Mouse (Mus musculus) fat pad, adult 2 months (tissue): ENCODE measurements around the gene Avpr1b.
"Not testable (repeated sequence)": the region's sequence is repeated elsewhere in the genome, so short reads cannot be mapped to it uniquely, and the experiment has no call there.

Experiments used
- DNase-seq: peaks from one replicate; pipeline ENCODE4 v3.0.0-alpha.2; 2011; ENCODE audit warnings: low read depth, low spot score; ENCODE audit errors: extremely low read depth

Avpr1b gene

DNA sequence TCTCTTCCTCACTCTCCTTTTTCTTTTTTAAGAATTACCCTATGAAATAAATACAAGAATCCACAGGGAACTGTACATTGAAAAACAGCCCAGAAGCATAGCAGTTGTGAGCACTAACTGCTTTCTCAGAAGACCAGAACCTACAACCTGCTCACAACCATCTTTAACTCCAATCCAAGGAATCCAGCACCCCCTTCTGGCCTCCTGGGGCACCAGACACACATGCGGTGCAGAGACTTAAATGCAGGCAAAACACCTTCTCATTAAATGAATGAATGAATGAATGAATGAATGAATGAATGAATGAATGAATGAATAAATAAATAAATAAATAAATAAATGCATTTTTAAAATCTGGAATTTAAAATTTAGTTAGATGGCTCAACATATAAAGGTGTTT is 19.5 kb downstream of the Avpr1b start:
- no peak for DNase-seq

DNA sequence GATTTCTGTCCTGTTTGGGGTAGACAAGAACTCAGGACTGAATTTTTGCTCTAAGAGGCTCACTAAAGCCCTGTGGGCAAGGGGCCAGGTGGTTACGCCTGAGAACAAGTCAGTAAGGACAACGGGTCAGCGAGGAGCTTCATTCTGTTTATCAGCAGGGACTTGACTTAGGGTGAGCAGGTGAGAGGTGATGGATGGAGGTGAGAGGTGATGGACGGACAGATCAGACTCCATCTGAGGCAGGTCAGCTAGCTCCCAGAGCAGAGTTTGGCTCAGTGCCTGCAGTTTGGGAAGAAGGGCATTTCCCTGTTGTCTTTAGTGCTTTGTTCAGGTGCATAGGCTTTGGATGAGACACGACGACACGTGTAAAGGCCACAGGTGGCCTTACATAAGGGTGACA is 20.3 kb downstream of the Avpr1b start:
- no peak for DNase-seq

DNA sequence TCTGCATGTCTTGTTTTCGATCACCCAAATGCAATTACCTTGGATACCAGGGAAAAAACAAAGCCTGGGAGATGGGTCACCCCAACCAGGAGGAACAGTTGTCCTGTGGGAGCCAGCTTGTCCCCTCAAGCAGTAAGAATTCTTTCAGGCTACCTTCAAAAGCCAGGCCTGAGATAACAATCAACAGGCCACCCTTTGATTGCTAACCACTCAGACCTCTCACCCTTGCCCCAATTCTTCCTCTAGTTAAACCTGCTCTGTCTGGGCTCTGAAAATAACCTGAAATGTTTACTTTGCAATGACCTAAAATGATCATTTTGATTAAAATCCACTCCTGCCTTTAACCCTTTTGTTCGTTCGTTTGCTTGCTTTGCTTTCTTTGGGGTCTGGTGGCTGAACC is 24.6 kb downstream of the Avpr1b start:
- DNase-seq: no peak

DNA sequence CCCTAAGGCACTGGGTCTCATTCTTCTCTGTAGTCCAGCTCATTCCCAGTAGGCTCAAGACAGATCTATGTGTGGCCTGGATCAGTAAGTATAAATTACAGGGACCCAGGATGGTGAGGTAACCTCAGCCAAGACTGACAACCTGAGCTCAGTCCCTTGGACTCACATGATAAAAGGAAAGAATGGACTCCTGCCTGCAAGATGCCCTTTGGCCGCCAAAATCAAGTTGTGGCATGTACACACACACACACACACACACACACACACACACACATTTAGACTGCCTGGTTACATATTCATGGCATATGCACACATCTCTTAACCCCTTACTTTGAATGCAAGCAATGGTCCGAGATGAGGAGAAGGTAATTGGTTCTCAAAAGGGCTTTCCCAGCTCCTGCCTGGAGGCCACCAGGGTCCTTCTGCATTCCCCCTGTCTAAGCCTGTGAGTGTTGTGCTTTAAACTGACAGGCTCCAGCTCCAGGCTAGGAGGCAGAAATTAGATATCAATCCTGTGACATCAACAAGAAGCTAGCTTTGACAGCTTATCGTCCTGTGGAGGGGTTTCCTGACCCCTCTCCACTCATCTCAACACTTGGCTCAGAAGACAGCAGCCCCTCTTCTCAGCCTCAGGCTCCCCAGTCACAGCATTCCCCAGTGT is 25.3 kb downstream of the Avpr1b start:
- no peak for DNase-seq

DNA sequence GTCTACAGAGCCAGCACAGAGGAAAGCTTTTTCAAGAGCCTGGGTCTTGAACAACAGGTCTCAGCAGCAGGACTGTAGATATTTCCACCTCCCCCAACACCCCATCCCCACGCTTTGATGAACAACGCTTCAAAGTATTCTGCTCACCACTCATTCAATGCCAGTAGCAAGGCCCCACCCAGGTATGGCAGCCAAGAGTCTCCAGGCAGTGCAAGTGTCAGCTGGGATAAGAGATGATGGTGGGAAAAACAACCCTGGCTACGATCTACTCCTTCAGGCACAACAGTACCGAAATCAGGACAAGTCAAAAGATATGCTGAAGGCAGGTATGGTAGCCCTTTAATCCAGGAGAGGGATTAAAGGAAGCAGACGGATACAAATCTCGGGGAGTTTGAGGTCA is 27.2 kb downstream of the Avpr1b start:
- no peak for DNase-seq

DNA sequence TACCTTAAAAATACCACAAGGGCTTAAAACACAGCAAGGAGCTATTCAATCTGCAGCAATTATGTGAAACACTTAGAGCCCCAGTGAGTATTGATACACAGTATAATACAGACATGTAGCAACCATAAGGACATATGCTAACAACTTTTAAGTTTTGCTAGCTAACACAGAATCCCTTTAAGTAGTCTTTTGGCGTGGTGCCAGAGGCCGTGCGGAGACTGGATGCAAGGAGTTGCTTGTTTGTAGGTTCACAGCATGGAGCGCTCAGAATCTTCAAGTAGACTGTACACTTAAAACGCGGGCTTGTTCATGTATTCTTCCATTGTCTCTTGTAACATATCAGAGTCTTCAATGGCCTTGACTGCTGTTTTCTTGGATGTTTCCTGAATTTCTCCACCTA is 33.2 kb downstream of the Avpr1b start:
- not testable (repeated sequence) for DNase-seq

DNA sequence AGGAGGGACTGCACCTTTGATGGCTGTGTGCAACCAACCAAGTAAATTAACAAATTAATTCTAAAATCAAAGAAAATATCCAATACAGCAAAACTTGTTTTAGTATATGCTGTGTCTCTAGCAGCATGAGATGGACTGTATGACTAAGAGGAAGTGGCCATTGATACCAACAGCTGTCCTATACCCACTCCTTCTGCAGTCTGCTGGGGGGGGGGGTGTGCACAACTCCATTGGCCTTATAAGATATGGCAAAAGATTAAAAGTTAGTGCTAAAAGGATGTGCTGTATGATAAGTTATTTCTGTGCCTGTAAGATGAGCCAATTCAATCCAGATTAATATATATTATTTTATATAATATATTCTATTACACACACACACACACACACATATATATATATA is 35.5 kb downstream of the Avpr1b start:
- DNase-seq: no peak

DNA sequence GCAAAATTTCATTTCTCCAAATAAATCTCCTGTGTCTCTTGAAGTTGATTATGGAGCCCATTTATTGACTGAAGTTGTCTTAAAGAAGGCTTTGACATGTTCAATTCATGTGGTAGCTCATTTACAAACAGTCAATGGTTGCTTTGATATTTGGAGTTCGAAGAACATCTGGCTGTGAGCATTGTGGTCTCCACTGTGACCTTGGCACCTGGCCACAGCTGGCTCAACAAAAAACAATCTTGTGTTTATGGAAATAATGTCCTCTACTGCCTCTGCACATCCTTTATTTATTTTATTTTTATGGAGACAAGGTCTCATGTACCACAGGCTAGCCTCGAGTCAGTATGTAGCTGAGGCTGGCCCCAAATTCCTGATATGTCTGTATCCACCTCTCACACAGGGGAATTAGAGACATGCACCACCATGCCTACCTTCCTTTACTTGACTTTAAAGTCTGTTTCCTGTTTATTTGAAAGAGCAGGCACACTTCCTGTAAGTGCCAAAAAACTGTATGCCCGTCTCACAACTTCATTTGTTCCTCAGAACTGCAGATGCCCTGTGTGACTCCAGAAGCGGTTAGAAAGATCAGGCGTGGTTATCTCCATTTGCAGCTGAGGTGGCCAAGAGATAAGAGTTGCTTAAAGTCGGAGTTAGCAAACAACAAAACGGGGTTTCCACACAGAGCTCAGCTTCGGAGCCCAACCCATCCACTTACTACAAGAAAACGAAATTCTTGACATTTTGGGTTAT is 38.9 kb downstream of the Avpr1b start, which contains the start of gene Ctse:
Ctse (plus strand) TSS at position 516 of the 750 bp plus-strand sequence.
- no peak for DNase-seq

DNA sequence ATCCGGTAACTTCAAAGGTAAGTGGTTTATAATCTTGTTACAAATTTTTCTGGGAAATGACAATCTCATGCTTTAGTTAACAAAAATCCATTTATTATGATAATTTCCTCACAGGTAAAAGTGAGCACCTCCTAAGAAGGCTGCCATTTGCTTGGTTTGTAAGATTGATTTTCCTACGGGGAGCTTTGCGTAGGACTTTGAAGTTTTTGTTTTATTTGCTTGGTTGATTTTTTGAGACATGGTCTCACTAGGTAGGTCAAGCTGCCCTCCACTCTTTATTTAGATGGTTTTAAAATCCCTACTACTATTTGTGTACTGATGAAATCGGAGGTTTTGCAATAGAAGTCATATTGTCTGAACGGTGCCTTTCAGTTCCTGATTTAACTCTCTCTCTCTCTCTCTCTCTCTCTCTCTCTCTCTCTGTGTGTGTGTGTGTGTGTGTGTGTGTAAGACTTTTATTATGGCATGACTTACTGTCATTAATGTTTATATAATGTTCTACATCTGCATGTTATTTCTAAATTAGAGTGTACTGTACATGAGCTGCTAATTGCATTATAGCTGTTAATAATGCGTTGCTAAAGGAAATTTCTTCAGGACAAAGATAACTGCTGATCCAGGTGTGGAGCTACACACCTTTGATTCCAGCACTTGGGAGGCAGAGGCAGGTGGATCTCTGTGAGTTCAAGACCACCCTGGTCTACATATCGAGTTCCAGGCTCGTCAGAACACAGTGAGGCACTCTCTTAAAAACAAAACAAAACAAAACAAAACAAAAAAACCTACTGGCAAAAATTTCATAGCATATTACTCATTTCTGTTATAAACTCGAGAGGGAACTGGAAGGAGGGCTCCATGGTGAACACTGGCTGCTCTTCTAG is 39.7 kb downstream of the Avpr1b start:
- no peak for DNase-seq

DNA sequence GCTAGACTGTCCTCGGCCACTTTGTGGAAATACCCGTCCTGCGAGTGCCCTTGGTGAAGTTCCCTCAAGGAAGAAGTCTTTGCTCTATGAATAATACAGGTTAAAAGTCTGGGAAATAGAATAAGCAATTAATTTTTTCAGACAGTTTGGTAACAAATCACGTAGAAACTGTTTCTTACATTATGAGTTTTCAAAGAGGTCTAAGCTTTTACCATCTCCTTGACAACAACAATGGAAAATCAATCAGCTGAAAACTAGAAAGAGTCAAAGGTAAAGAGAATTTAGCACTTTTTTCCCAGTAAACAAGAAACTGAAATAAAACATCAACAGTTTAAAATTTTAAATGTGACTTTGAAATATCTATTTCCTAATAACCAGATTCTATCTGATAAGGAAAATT is 41.0 kb downstream of the Avpr1b start:
- DNase-seq: no peak

DNA sequence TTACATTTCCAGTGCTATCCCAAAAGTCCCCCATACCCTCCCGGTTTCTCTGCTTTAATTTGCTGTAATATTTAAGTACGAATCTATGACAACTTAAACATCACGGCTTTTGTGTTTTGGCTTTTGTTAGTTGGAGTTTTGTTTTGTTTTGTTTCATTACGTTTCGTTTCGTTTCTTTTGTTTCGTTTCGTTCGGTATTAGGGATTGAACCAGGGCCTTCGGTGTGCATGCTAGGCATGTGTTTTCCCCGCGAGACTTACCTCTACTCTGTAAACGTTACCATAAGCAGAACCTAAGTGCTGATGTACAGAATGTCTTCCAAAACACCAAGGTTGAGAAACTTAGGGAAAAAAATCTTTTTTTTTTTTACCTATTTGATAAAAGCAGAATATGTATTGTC is 42.5 kb downstream of the Avpr1b start:
- no peak for DNase-seq

DNA sequence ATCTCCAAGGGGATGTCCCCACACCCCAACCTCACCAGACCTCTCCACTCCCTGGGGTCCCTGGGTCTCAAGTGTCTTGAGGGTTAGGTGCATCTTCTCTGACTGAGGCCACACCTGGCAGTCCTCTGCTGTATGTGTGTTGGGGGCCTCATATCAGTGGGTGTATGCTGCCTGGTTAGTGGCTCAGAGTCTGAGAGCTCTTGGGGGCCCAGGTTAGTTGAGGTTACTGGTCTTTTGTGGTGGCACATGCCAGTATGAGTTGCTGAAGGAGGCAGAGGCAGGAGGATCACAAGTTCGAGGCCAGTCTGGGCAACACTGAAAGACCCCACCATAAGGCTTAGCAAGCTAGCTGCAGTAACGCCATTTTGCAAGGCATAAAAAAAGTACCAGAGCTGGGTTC is 43.2 kb downstream of the Avpr1b start:
- no peak for DNase-seq

DNA sequence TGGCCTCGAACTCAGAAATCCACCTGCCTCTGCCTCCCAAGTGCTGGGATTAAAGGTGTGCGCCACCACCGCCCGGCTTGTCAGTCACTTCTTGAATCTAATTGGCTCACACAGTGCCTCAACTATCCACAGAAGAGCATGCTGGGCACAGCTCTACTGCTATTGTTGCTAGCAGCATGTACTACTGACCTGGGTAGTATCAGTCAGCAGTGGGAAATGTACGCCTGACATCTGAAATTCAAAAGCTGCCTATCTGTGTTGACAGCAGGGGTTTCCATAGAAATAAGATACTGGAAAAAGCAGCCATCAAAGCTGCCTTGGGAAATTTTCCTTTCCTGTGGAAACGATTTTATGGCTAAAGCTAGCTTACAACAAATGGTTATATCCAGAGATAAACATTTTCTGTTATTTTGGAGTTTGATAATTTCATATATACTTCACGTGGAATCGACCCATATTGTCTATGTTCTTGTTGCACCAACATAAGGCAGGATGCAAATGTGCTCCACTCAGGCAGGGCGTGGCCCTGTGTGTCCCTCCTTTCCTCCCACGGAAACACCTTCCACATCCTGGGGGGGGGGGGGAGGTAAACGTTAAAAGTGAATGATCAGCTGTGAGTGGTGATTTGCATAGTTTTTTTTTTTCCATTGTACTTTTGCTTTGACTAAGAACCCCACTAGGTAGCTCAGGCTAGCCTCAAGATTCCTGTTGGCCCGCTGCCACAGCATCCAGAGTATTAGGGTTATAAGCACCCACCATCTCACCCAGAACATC is 53.8 kb downstream of the Avpr1b start:
- no peak for DNase-seq

DNA sequence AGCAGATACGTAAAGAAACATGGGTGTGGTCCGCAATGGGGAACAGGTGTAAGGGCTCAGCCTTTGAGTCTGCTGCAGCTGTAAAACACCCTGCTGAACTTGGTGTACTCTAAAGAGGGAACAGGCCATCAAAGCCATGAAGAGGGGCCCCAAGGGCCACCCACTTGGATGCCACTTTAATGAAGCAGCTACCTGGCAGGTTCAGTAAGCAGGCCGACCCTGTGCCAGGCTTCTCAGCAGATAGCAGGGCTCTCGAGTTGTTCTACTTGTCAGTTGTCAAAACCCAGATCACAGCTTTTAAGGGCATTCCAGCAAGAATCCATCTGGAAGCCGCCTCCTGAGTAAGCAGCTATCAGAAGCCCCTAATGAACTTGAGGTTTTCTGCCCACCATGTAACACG is 56.6 kb downstream of the Avpr1b start:
- DNase-seq: no peak

DNA sequence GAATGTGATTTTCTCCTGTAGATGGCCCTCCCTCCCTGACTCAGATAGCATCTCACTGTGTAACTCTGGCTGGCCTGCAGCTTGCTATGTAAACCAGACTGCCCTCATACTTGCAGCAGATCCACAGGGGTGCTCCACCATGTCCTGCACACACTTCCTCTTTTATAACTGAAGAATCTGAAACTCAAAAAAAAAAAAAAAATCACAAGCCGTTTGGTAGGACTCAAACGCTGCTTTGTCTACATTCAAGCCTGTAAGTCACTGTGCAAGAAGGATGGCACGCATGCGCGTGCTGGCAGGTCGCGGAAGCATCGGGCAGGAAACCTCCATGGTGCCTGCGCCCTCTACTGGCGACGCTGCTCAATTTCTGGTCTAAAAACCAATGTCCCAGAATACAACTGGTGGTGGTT is 58.9 kb downstream of the Avpr1b start:
- peak; percentile 28 for DNase-seq

DNA sequence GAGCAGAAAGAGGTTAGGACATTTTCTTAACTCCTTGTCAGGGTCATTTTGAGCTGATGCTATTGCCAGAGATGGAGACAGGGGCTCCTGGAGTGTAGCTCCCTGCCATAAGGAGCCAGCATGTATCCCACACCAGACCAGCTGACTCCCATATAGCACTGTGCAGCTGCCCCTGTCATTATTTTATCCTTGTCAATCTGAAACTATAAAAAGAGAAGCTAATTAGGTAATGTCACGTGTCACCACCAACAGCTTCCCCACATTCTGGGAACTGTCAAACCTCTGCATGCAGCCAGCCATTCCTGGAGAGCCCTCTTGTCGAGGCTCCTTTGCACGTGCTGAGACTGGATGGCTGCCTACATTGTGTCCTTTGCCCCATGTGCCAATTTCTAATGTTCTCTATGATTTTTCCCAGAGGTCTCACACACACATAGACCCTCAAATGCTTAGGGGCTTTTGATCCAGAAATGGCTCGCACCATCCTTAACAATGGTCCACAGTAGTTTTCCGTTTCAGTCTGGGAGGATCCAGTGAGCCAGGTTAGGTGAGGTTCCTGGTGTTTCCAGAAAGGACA is 60.6 kb downstream of the Avpr1b start:
- DNase-seq: no peak

DNA sequence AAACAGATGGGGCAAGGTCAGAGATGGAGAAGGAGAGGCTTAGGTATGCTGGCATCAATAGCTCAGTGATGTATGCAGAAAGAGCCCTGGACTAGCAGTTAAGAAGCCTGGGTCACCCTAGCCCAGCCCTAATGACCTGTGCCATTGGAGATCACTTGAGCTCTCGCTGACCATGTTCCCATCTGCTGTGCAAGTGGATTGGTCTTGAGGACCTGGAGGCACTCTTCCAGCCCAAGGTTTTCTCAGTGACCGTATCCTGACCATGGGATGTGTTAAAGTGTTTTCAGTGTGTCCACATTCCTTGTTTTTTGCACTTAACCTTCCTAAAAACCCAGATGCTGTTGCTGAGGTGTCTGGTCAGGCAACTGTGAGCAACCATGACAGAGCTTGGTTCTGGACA is 61.2 kb downstream of the Avpr1b start:
- DNase-seq: no peak

DNA sequence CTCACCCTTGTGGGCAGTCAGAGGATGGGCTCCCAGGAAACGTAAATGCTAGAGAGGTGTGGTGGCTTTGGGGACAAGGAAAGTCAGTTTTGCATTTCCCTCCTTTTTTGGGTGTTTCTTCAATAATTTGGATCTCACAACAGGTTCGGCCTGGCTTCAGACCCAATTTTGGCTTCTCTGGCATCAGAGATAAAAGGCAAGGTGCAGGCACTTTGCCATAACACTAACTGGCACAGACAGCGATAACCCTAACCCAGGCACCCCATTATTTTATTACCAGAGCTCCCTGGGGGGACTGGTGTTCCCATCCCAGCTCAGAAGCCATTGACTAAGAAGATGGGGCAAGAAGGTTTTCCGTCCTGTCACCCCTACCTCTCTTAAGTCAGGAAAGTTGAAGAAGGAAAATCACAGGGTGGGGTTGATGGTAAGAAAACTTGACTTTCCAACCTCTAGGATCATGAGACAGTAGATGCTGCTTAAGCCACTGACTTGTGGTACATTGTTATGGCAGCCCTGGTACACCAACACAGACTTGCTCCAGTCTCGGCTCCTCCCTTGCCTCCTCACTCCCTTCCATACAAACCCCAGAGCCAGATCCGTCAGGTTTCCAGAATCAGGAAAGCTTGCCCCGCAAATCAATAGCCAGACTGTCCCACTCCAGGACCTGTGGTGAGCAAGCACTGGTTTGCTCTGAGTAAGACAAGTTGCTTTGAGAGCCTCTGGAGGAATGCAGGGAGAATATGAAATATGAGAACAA is 61.9 kb downstream of the Avpr1b start:
- DNase-seq: no peak
